Mouse (Mus musculus): ENCODE data around the gene Ppy. TPM values are rescaled to one million over a fixed set of nuclear protein-coding genes. Genes with fewer than 3 reads are reported as not detected.
A peak's percentile ranks its signal among the peaks of the same experiment; 100 is the strongest.

Gene Ppy
- total and polyA plus RNA-seq, 3 experiments: not detected

- H3K4me3 ChIP-seq (ENCODE audit: control insufficient read depth in 1 of 2, insufficient read depth in 1 of 2, low read depth in 2 of 2, low read length in 2 of 2): peak overlapping the region; percentile 59 to 82
- DNase-seq (ENCODE audit: low read depth, low spot score): peak; percentile 94
- H3K79me2 ChIP-seq (ENCODE audit: control insufficient read depth, insufficient read depth, low read length, poor library complexity): no peaks in the 10 kb centered on the region
- H3K27ac ChIP-seq (ENCODE audit: control insufficient read depth, low read depth, low read length): peak overlapping the region; percentile 69
- peaks cover 2 to 5% of the 10 kb centered on the region in 2 experiments; a peak in 1 of 4 replicates for H3K4me1 ChIP-seq (ENCODE audit: control insufficient read depth in 1 of 2, insufficient read depth in 2 of 2, low read length in 2 of 2)
- peak overlapping the region; percentile 63 for H3K9ac ChIP-seq (ENCODE audit: control insufficient read depth, low read depth, low read length, poor library complexity, severe bottlenecking)
- no peaks in the 10 kb centered on the region; a peak in 1 of 4 replicates for H3K36me3 ChIP-seq (ENCODE audit: control insufficient read depth in 1 of 2, insufficient read depth in 2 of 2, low read length in 2 of 2)
- no peaks in the 10 kb centered on the region; a peak in 2 of 4 replicates for H3K27me3 ChIP-seq (ENCODE audit: control insufficient read depth in 1 of 2, insufficient read depth in 2 of 2, low read length in 2 of 2)
- no peaks in the 10 kb centered on the region for H3K9me3 ChIP-seq (replicated peaks; ENCODE audit: insufficient read depth, low read length)
- no peak for TF ChIP-seq POLR2AphosphoS2 (IDR thresholded peaks at IDR 0.05; ENCODE audit: low read length)
- TF ChIP-seq GATA1 (IDR thresholded peaks at IDR 0.05; ENCODE audit: low read depth, low read length): peak; percentile 68
- 0 out of 2 replicates have a peak, but pooled peaks have one; percentile 34 for TF ChIP-seq MAZ (IDR thresholded peaks at IDR 0.05; ENCODE audit: low read depth, low read length)
- peak; percentile 38; the same call in 1 of the 2 replicates for TF ChIP-seq TCF12 (IDR thresholded peaks at IDR 0.05; ENCODE audit: low read depth, low read length)
- TF ChIP-seq MYC (IDR thresholded peaks at IDR 0.05; ENCODE audit: low read depth, low read length): peak; percentile 56; the same call in 1 of the 2 replicates
- TF ChIP-seq ETS1 (IDR thresholded peaks at IDR 0.05; ENCODE audit: low read depth, low read length): peak; percentile 54; the same call in 1 of the 2 replicates
- no peak for TF ChIP-seq TAL1 (IDR thresholded peaks at IDR 0.05; ENCODE audit: low read length)
- TF ChIP-seq HCFC1 (IDR thresholded peaks at IDR 0.05; ENCODE audit: low read depth, low read length): peak; percentile 51; the same call in 1 of the 2 replicates
- TF ChIP-seq EP300 (IDR thresholded peaks at IDR 0.05; ENCODE audit: low read depth in 1 of 2, low read length in 2 of 2): peak in 1 of 2 experiments; percentile 42; a peak in 1 of 4 replicates
- no peak; the same call in 1 of the 2 replicates for TF ChIP-seq RCOR1 (IDR thresholded peaks at IDR 0.05; ENCODE audit: low read depth, low read length)
- no peak for TF ChIP-seq MAFK (IDR thresholded peaks at IDR 0.05; ENCODE audit: borderline replicate concordance, low read depth, low read length)
- TF ChIP-seq CHD2 (IDR thresholded peaks at IDR 0.05; ENCODE audit: low read length): no peak
- no peak for TF ChIP-seq E2F4 (IDR thresholded peaks at IDR 0.05; ENCODE audit: borderline replicate concordance, low read depth, low read length)
- peak; percentile 66; the same call in 1 of the 2 replicates for TF ChIP-seq MAX (IDR thresholded peaks at IDR 0.05; ENCODE audit: low read length)
- TF ChIP-seq CHD1 (IDR thresholded peaks at IDR 0.05; ENCODE audit: low read depth, low read length): peak; percentile 92
- no peak for TF ChIP-seq GABPA (IDR thresholded peaks at IDR 0.05; ENCODE audit: low read depth, low read length)
- TF ChIP-seq TBP (IDR thresholded peaks at IDR 0.05; ENCODE audit: low read depth, low read length): peak; percentile 98
- TF ChIP-seq ELF1 (IDR thresholded peaks at IDR 0.05; ENCODE audit: low read depth, low read length): peak; percentile 56
- no peak for TF ChIP-seq UBTF (IDR thresholded peaks at IDR 0.05; ENCODE audit: borderline replicate concordance, insufficient read depth, low read depth, low read length)
- TF ChIP-seq MEF2A (IDR thresholded peaks at IDR 0.05; ENCODE audit: extremely low read depth, insufficient replicate concordance, low read depth, low read length, poor library complexity, severe bottlenecking): no peak
- TF ChIP-seq JUND (IDR thresholded peaks at IDR 0.05; ENCODE audit: low read depth, low read length): no peak
- TF ChIP-seq SIN3A (IDR thresholded peaks at IDR 0.05; ENCODE audit: low read length): peak; percentile 58
- TF ChIP-seq ZKSCAN1 (IDR thresholded peaks at IDR 0.05; ENCODE audit: low read depth, low read length): 0 out of 2 replicates have a peak, but pooled peaks have one; percentile 33
- peak; percentile 74 for TF ChIP-seq MXI1 (IDR thresholded peaks at IDR 0.05; ENCODE audit: low read depth, low read length)
- TF ChIP-seq BHLHE40 (IDR thresholded peaks at IDR 0.05; ENCODE audit: borderline replicate concordance, low read depth, low read length): no peak
- TF ChIP-seq NELFE (IDR thresholded peaks at IDR 0.05; ENCODE audit: low read depth, low read length): peak; percentile 36
- TF ChIP-seq RAD21 (IDR thresholded peaks at IDR 0.05; ENCODE audit: low read depth, low read length): no peak
- TF ChIP-seq POLR2AphosphoS5 (IDR thresholded peaks at IDR 0.05; ENCODE audit: borderline replicate concordance, low read depth, low read length): no peak
- no peak for TF ChIP-seq POLR2A (IDR thresholded peaks at IDR 0.05; ENCODE audit: control insufficient read depth in 1 of 2, insufficient read depth in 1 of 2, low read depth in 1 of 2, low read length in 2 of 2, poor library complexity in 1 of 2)
- TF ChIP-seq MYB (IDR thresholded peaks at IDR 0.05; ENCODE audit: low read depth, low read length): no peak
- no peak for TF ChIP-seq USF2 (IDR thresholded peaks at IDR 0.05; ENCODE audit: borderline replicate concordance in 1 of 2, insufficient read depth in 1 of 2, low read depth in 1 of 2, low read length in 2 of 2)
- TF ChIP-seq ZNF384 (IDR thresholded peaks at IDR 0.05; ENCODE audit: low read depth, low read length): 0 out of 2 replicates have a peak, but pooled peaks have one; percentile 2
- peak; percentile 43 for TF ChIP-seq SMC3 (IDR thresholded peaks at IDR 0.05; ENCODE audit: low read depth, low read length)
- TF ChIP-seq CTCF (IDR thresholded peaks at IDR 0.05 in 2 of 3, conservative IDR thresholded peaks at IDR 0.05 in 1 of 3; ENCODE audit: control insufficient read depth in 1 of 3, insufficient read depth in 1 of 3, low read depth in 2 of 3, low read length in 3 of 3, poor library complexity in 1 of 3, severe bottlenecking in 1 of 3): peak in 2 of 3 experiments; percentile 15 to 17; a peak in 2 of 6 replicates
- TF ChIP-seq NRF1 (IDR thresholded peaks at IDR 0.05; ENCODE audit: insufficient read depth, low read depth, low read length, poor library complexity, severe bottlenecking): peak; percentile 60
These were observed 36.7 kb upstream of the Ppy start for GRCm38 (mm10) chr11:102137625-102138446.

All from MEL (cell line).